Mouse (Mus musculus) cerebellum, adult 2 months (tissue): Measurements from ENCODE around the gene Prkab1.

Experiments
- CTCF ChIP-seq: fragments of 200-500 bp; IDR thresholded peaks from 2 replicates; pipeline ENCODE4 v1.5.1; 2011; ENCODE audit warnings: low read depth, mild to moderate bottlenecking, control low read depth, low read length, moderate library complexity, borderline replicate concordance; ENCODE audit not compliant: insufficient read depth
- POLR2A ChIP-seq: fragments of 200-500 bp; IDR thresholded peaks from 2 replicates; pipeline ENCODE4 v1.6.1; 2011; ENCODE audit warnings: low read length, control low read depth, borderline replicate concordance; ENCODE audit not compliant: insufficient read depth

DNA sequence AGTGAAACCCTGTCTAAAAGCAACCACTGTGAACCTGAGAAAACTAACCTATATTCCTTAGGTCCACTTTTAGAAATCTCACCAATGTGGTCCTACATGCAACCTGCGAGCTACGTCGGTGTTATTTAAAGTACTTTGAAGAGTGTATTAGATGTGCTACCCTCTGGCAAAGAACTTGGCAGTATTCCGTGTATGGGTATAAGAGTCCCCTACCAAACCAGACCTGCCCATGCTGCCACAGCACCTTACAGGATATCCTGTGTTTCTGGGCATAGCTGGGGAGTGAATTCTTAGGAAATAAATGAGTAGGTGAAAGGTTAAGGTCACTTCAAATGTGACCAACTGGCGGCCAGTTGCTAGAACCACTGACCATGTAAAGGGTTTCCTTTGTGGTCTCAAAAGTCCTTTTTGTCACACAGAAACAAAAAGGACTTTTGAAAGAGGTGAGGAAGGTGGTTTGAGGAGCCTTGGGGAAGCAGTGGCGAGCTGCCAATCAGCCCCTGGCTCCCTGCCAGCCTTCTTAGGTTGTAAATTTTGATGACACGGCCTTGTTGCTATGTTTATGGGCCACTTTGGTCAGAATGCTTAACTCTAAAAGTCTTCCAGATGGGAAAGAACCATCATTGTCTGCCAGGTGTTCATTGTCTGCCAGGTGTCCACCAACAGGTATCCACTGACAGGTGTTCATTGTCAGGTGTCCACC lies 41.5 kb downstream of the Prkab1 start:
- TF ChIP-seq CTCF (no peak), POLR2A (no peak)
